Comparison of ENCODE assay signal across 12 mouse cellular contexts in genomic region chr15:96184666-96185065, GRCm38 (mm10).
A peak's percentile ranks its signal among the peaks of the same experiment; 100 is the strongest.
DNase-seq lines count a peak whose midpoint lies in the region; ATAC-seq and TF ChIP-seq lines count a peak whose summit lies in the region.
"Had no signal": no experiment of that assay in that cellular context is flagged by ENCODE, and none has a peak within 500 bp of the region (broad histone marks: within the 10 kb centered on the region; RNA-seq: fewer than 3 reads in every experiment).

No protein-coding gene starts in this region.

- H3K4me1 ChIP-seq in cerebellum, adult 2 months (ENCODE audit: control insufficient read depth, insufficient read depth, low read length), result no peaks in the 10 kb centered on the region
- no peaks in the 10 kb centered on the region for H3K4me1 ChIP-seq in lung, adult 2 months (ENCODE audit: control insufficient read depth, insufficient read depth, low read length)
- H3K4me1 ChIP-seq in liver, adult 2 months (ENCODE audit: control insufficient read depth, insufficient read depth, low read length), result no peaks in the 10 kb centered on the region

- TF ChIP-seq CTCF in cerebellum, adult 2 months (IDR thresholded peaks at IDR 0.05; ENCODE audit: borderline replicate concordance, insufficient read depth, low read depth, low read length), result no peak
- no peak for TF ChIP-seq CTCF in lung, adult 2 months (IDR thresholded peaks at IDR 0.05; ENCODE audit: insufficient read depth, low read length)
- 0 out of 2 replicates have a peak, but pooled peaks have one; percentile 5 for TF ChIP-seq CTCF in liver, adult 2 months (IDR thresholded peaks at IDR 0.05; ENCODE audit: low read depth, low read length)

- no peak overlapping the region for H3K9ac ChIP-seq in liver, adult 2 months (ENCODE audit: low read depth, low read length)

- peak; percentile 53 to 69 for DNase-seq in cerebellum, postnatal 10 days
- no peak for DNase-seq in cerebellum, adult 2 months
- DNase-seq in lung, postnatal 10 days, result peak; percentile 10
- no peak for DNase-seq in lung, adult 2 months
- no peak for DNase-seq in liver, adult 2 months (ENCODE audit: extremely low read depth, low read depth, low spot score)
- peak; percentile 71 for DNase-seq in thymus, postnatal 25 days
- no peak for DNase-seq in left cerebral cortex, adult 11 months (ENCODE audit: low spot score)
- DNase-seq: cerebellum, adult 9-10 months; midbrain, embryonic 14.5 days; right cerebral cortex, postnatal 25 days had no signal

- no peak for TF ChIP-seq POLR2A in cerebellum, adult 2 months (IDR thresholded peaks at IDR 0.05; ENCODE audit: borderline replicate concordance, insufficient read depth, low read length)
- TF ChIP-seq POLR2A in lung, adult 2 months (IDR thresholded peaks at IDR 0.05; ENCODE audit: borderline replicate concordance, extremely low read depth, low read depth, low read length), result no peak
- TF ChIP-seq POLR2A in liver, adult 2 months (IDR thresholded peaks at IDR 0.05; ENCODE audit: extremely low read depth, insufficient read depth, low read length), result no peak

- no peaks in the 10 kb centered on the region for H3K27me3 ChIP-seq in cerebellum, adult 2 months (ENCODE audit: control insufficient read depth, insufficient read depth, low read length)
- H3K27me3 ChIP-seq in liver, adult 2 months (ENCODE audit: control insufficient read depth, insufficient read depth, low read length), result no peaks in the 10 kb centered on the region

- WGBS in cerebellum, adult 2 months, result 75% methylated on average over 8 of the region's 8 CpGs
- 65% methylated on average over 8 of the region's 8 CpGs for WGBS in lung, adult 2 months
- 59% methylated on average over 8 of the region's 8 CpGs for WGBS in liver, adult 2 months

- no peaks in the 10 kb centered on the region for H3K36me3 ChIP-seq in liver, adult 2 months (ENCODE audit: control insufficient read depth, insufficient read depth, low read length)

- H3K4me3 ChIP-seq in cerebellum, adult 2 months (replicated peaks; ENCODE audit: insufficient read depth, low read depth, low read length), result no peak overlapping the region
- H3K4me3 ChIP-seq in lung, adult 2 months (replicated peaks; ENCODE audit: extremely low read depth, low read depth, low read length), result no peak overlapping the region
- H3K4me3 ChIP-seq in liver, adult 2 months (ENCODE audit: insufficient read depth, low read depth, low read length), result no peak overlapping the region

- no peak overlapping the region for H3K27ac ChIP-seq in cerebellum, adult 2 months (ENCODE audit: insufficient read depth, low read length)
- no peak overlapping the region for H3K27ac ChIP-seq in liver, adult 2 months (replicated peaks; ENCODE audit: insufficient read depth, low read depth, low read length)

- H3K79me2 ChIP-seq in liver, adult 2 months (ENCODE audit: control insufficient read depth, insufficient read depth, low read length), result no peaks in the 10 kb centered on the region

- no peak for ATAC-seq in cerebellum, adult (ENCODE audit: insufficient number of reproducible peaks, low FRiP score, low TSS enrichment)
- ATAC-seq: inflammation-experienced regulatory T-cells, adult 6 months had no signal

Comparison
In these comparisons a context has a peak if more than half of its experiments do, and no peak if none do; other contexts are left out.
1. DNase-seq: peak in cerebellum, postnatal 10 days (2 of 2), lung, postnatal 10 days (single experiment) and thymus, postnatal 25 days (single experiment); none in cerebellum, adult 2 months (0 of 2), lung, adult 2 months (single experiment), liver, adult 2 months (single experiment) and left cerebral cortex, adult 11 months (single experiment).